Mouse (Mus musculus): ENCODE measurements at regions not wholly inside any gene's neighbourhood (a gene's known extent, or its start where the extent isn't known, plus 50 kb on each side); places are given as distances from the start of the nearest gene placed in this dataset.

GRCm38 (mm10) chr4:89421694-89422354 lies 111.0 kb upstream of the Cdkn2b start:
- Histone ChIP-seq H3K36me3 (ENCODE audit: control insufficient read depth, insufficient read depth, low read length) (no peaks in the 10 kb centered on the region), H3K4me3 (ENCODE audit: low read depth, low read length) (no peak overlapping the region), H3K27ac (ENCODE audit: insufficient read depth, low read depth, low read length) (peak overlapping the region; percentile 85), H3K27me3 (ENCODE audit: control insufficient read depth, insufficient read depth, low read length) (no peaks in the 10 kb centered on the region), H3K4me1 (ENCODE audit: control insufficient read depth, insufficient read depth, insufficient read length, low read length) (peaks cover 15% of the 10 kb centered on the region; the same call in 1 of the 2 replicates)
- TF ChIP-seq CTCF (IDR thresholded peaks at IDR 0.05; ENCODE audit: extremely low read depth, insufficient read length, insufficient replicate concordance, low read depth, low read length): no peak
- TF ChIP-seq POLR2A (IDR thresholded peaks at IDR 0.05; ENCODE audit: low read depth, low read length): no peak
- 19% methylated on average over 6 of the region's 6 CpGs for WGBS

DNA sequence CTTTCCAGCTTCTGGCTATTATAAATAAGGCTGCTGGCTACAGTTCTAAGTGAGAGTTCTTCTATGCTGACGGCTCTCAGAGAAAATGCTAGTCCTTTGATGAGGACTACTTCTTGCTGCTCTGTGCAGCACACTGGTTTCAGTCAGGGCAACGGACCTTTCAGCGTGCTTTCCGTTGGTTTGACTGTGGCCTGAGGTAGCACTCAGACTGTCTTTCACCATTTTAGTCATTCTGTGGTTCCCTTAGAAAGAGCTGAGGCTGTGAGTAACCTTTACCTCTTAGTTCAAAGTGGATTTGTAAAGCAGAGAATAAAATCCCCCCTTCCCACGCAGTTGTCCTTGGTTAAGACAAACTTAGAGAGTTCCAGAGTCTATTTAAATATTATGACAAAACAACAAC lies 110.0 kb upstream of the Cdkn2b start:
- no peak overlapping the region for H3K4me3 ChIP-seq (ENCODE audit: low read depth, low read length)
- TF ChIP-seq POLR2A (IDR thresholded peaks at IDR 0.05; ENCODE audit: low read depth, low read length): no peak
- no peak for TF ChIP-seq CTCF (IDR thresholded peaks at IDR 0.05; ENCODE audit: extremely low read depth, insufficient read length, insufficient replicate concordance, low read depth, low read length)
- H3K27ac ChIP-seq (ENCODE audit: insufficient read depth, low read depth, low read length): no peak overlapping the region
- peaks cover 15% of the 10 kb centered on the region for H3K4me1 ChIP-seq (ENCODE audit: control insufficient read depth, insufficient read depth, insufficient read length, low read length)
- 89% methylated on average over 5 of the region's 5 CpGs for WGBS
- no peaks in the 10 kb centered on the region for H3K27me3 ChIP-seq (ENCODE audit: control insufficient read depth, insufficient read depth, low read length)
- H3K36me3 ChIP-seq (ENCODE audit: control insufficient read depth, insufficient read depth, low read length): no peaks in the 10 kb centered on the region

- Histone ChIP-seq H3K36me3 (ENCODE audit: control insufficient read depth, insufficient read depth, low read length) (no peaks in the 10 kb centered on the region), H3K4me3 (ENCODE audit: low read depth, low read length) (no peak overlapping the region), H3K27ac (ENCODE audit: insufficient read depth, low read depth, low read length) (no peak overlapping the region), H3K27me3 (ENCODE audit: control insufficient read depth, insufficient read depth, low read length) (no peaks in the 10 kb centered on the region), H3K4me1 (ENCODE audit: control insufficient read depth, insufficient read depth, insufficient read length, low read length) (peaks cover 14% of the 10 kb centered on the region)
- TF ChIP-seq POLR2A (IDR thresholded peaks at IDR 0.05; ENCODE audit: low read depth, low read length) (no peak), CTCF (IDR thresholded peaks at IDR 0.05; ENCODE audit: extremely low read depth, insufficient read length, insufficient replicate concordance, low read depth, low read length) (no peak)
- WGBS: 92% methylated on average over 7 of the region's 7 CpGs
Measured at GRCm38 (mm10) chr4:89419507-89419906, 108.7 kb upstream of the Cdkn2b start.

DNA sequence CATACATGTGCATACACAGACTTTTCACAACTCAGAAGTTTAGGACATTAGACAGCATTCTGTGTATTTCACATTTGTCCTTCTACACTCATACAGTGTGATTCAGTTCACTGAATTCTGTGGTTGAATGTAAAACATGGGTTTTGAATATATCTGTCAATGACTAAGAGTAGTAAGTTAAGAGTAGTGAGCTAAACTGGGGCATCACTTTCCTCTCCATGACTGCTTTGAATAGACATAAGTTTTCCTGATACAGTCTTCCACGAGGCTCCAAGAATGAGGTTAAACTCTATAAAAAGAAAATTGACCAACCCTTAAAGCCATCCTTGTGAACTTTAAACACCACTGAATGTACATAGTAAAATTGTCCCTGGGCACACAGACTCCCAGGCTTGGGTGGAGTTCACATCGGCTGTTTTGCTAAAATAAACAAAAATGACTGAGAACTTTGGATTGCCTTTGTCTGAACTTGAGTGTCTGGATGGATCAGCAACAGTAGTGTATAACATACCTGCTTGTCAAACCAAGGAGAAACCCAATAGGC lies 94.9 kb upstream of the Cdkn2b start:
- Histone ChIP-seq H3K27ac (ENCODE audit: insufficient read depth, low read depth, low read length) (no peak overlapping the region), H3K27me3 (ENCODE audit: control insufficient read depth, insufficient read depth, low read length) (no peaks in the 10 kb centered on the region), H3K4me3 (ENCODE audit: low read depth, low read length) (no peak overlapping the region), H3K36me3 (ENCODE audit: control insufficient read depth, insufficient read depth, low read length) (no peaks in the 10 kb centered on the region), H3K4me1 (ENCODE audit: control insufficient read depth, insufficient read depth, insufficient read length, low read length) (peaks cover 4% of the 10 kb centered on the region; the same call in 1 of the 2 replicates)
- TF ChIP-seq POLR2A (IDR thresholded peaks at IDR 0.05; ENCODE audit: low read depth, low read length) (no peak), CTCF (IDR thresholded peaks at IDR 0.05; ENCODE audit: extremely low read depth, insufficient read length, insufficient replicate concordance, low read depth, low read length) (no peak)
- 18% methylated on average over 2 of the region's 2 CpGs for WGBS

- WGBS: 90% methylated on average over 1 of the region's 1 CpGs
Measured at GRCm38 (mm10) chr4:89403151-89403550, 92.3 kb upstream of the Cdkn2b start.

GRCm38 (mm10) chr4:89402324-89402723 lies 91.5 kb upstream of the Cdkn2b start:
- no peaks in the 10 kb centered on the region for H3K36me3 ChIP-seq (ENCODE audit: control insufficient read depth, insufficient read depth, low read length)
- TF ChIP-seq CTCF (IDR thresholded peaks at IDR 0.05; ENCODE audit: extremely low read depth, insufficient read length, insufficient replicate concordance, low read depth, low read length) (no peak), POLR2A (IDR thresholded peaks at IDR 0.05; ENCODE audit: low read depth, low read length) (no peak)
- WGBS: 53% methylated on average over 5 of the region's 5 CpGs
- no peaks in the 10 kb centered on the region for H3K27me3 ChIP-seq (ENCODE audit: control insufficient read depth, insufficient read depth, low read length)
- H3K4me1 ChIP-seq (ENCODE audit: control insufficient read depth, insufficient read depth, insufficient read length, low read length): peaks cover 4% of the 10 kb centered on the region; the same call in 1 of the 2 replicates
- no peak overlapping the region for H3K4me3 ChIP-seq (ENCODE audit: low read depth, low read length)
- H3K27ac ChIP-seq (ENCODE audit: insufficient read depth, low read depth, low read length): no peak overlapping the region

More at GRCm38 (mm10) chr4:89403151-89403550, 92.3 kb upstream of the Cdkn2b start:
- peaks cover 4% of the 10 kb centered on the region; the same call in 1 of the 2 replicates for H3K4me1 ChIP-seq (ENCODE audit: control insufficient read depth, insufficient read depth, insufficient read length, low read length)
- H3K27me3 ChIP-seq (ENCODE audit: control insufficient read depth, insufficient read depth, low read length): no peaks in the 10 kb centered on the region
- no peak overlapping the region for H3K27ac ChIP-seq (ENCODE audit: insufficient read depth, low read depth, low read length)
- H3K4me3 ChIP-seq (ENCODE audit: low read depth, low read length): no peak overlapping the region
- H3K36me3 ChIP-seq (ENCODE audit: control insufficient read depth, insufficient read depth, low read length): no peaks in the 10 kb centered on the region
- TF ChIP-seq POLR2A (IDR thresholded peaks at IDR 0.05; ENCODE audit: low read depth, low read length): no peak
- no peak for TF ChIP-seq CTCF (IDR thresholded peaks at IDR 0.05; ENCODE audit: extremely low read depth, insufficient read length, insufficient replicate concordance, low read depth, low read length)

DNA sequence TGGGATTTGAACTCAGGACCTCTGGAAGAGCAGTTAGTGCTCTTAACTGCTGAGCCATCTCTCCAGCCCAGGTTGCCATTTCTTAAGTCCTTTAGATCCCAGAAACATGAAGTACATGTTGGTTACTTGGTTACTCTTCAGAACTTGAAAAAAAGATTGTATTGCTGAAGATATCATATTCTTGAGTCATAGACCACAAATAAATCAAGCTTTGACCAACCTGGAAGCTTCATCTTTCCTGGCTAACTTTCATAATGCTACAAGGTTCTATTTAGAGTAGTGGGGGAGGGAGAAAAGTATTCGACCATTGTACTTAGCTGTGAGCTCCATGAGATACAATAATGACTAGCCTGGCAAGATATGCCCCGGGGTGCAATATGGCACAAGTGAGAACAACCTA lies 90.9 kb upstream of the Cdkn2b start:
- WGBS: 59% methylated on average over 2 of the region's 2 CpGs
- no peaks in the 10 kb centered on the region for H3K27me3 ChIP-seq (ENCODE audit: control insufficient read depth, insufficient read depth, low read length)
- TF ChIP-seq CTCF (IDR thresholded peaks at IDR 0.05; ENCODE audit: extremely low read depth, insufficient read length, insufficient replicate concordance, low read depth, low read length) (no peak), POLR2A (IDR thresholded peaks at IDR 0.05; ENCODE audit: low read depth, low read length) (no peak)
- no peak overlapping the region for H3K4me3 ChIP-seq (ENCODE audit: low read depth, low read length)
- no peaks in the 10 kb centered on the region for H3K36me3 ChIP-seq (ENCODE audit: control insufficient read depth, insufficient read depth, low read length)
- peaks cover 4% of the 10 kb centered on the region; the same call in 1 of the 2 replicates for H3K4me1 ChIP-seq (ENCODE audit: control insufficient read depth, insufficient read depth, insufficient read length, low read length)
- H3K27ac ChIP-seq (ENCODE audit: insufficient read depth, low read depth, low read length): no peak overlapping the region

All from small intestine, adult 2 months (tissue).